Mouse (Mus musculus) E14TG2a.4 (cell line): Measurements from ENCODE around the gene Olfr578.

ENCODE experiments used
- H3K27me3 ChIP-seq: 2 replicates; pipeline ENCODE4 v1.6.1; 2014; ENCODE audit warnings: low read length, control low read depth; ENCODE audit not compliant: insufficient read depth
- H3K36me3 ChIP-seq: 2 replicates; pipeline ENCODE4 v1.6.1; 2014; ENCODE audit warnings: low read length, control low read depth; ENCODE audit not compliant: insufficient read depth
- H3K4me1 ChIP-seq: replicated peaks from 2 replicates; pipeline ENCODE4 v1.6.1; 2014; ENCODE audit warnings: low read depth, low read length, control low read depth
- H3K4me3 ChIP-seq: replicated peaks from 2 replicates; pipeline ENCODE4 v1.5.1; 2014; ENCODE audit warnings: mild to moderate bottlenecking, low read length
- H3K9me3 ChIP-seq: 2 replicates; pipeline ENCODE4 v1.6.1; 2014; ENCODE audit warnings: low read length, control low read depth
- CTCF ChIP-seq: conservative IDR thresholded peaks from 2 replicates; pipeline ENCODE4 v1.5.1; 2014; ENCODE audit warnings: low read length
- NANOG ChIP-seq: IDR thresholded peaks from 2 replicates; pipeline ENCODE4 v1.6.1; 2014; ENCODE audit warnings: borderline replicate concordance, low read length, mixed read lengths
- POU5F1 ChIP-seq: IDR thresholded peaks from 2 replicates; pipeline ENCODE4 v1.6.1; 2014; ENCODE audit warnings: low read length, borderline replicate concordance

Olfr578 gene

DNA sequence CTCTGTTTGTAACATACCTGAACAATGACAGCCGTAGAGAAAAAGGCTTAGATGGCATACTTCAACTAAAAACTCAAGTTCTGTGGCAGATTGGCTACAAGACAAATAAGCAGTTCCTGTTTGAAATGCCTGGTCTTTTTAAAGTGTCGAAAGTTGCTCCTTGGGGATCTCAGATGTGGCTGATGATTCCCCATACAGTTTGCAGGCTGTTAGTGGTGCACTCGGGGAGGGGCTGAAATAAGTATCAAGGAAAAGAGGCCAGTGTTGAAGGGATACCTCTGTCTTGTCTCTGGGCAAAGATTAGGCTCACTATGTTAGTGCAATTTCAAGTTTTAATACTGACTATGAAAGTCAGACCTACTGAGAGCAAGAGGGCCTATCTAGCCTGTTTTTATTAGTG, at the start of gene Olfr578:
Gene Olfr578, minus strand, starts transcription at position 101 of the 400 bp plus-strand sequence.
- no peaks in the 10 kb centered on the region for H3K4me1 ChIP-seq
- TF ChIP-seq NANOG = no peak
- no peak for TF ChIP-seq POU5F1
- no peak for TF ChIP-seq CTCF
- no peaks in the 10 kb centered on the region for H3K36me3 ChIP-seq
- H3K9me3 ChIP-seq = no peaks in the 10 kb centered on the region
- H3K4me3 ChIP-seq = no peak within 1 kb of the TSS
- no peaks in the 10 kb centered on the region for H3K27me3 ChIP-seq

DNA sequence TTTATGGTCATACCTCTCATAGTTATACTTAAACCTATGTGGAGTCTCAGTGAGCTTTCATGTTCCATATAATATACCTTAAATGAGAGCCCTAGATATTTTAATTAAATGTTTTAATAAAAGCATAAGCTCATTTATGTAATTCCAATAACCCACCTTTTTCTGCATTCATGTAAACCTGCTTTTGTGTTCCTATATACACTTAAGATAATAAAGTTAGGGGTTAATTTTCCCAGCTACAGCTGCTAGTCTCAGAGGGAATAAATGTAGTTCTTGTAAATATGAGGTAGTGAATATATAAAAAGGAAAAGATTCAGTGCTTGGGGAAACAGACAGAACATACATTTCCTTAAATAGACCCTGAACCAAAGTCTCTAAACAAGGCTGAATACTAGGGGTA, 48.6 kb upstream of the Olfr578 start, which contains the start of gene Olfr582:
Gene Olfr582, plus strand, starts transcription at position 301 of the 400 bp plus-strand sequence.
- Histone ChIP-seq H3K9me3 (no peaks in the 10 kb centered on the region), H3K27me3 (no peaks in the 10 kb centered on the region), H3K36me3 (no peaks in the 10 kb centered on the region), H3K4me3 (no peak within 1 kb of the TSS), H3K4me1 (no peaks in the 10 kb centered on the region)
- TF ChIP-seq NANOG = no peak
- TF ChIP-seq POU5F1 = no peak
- no peak for TF ChIP-seq CTCF

GRCm38 (mm10) chr7:102975843-102976242, 13.3 kb downstream of the Olfr578 start, which contains the start of gene Olfr577:
TSS of gene Olfr577 (minus strand) at chr7:102975943.
- no peaks in the 10 kb centered on the region for H3K9me3 ChIP-seq
- no peak within 1 kb of the TSS for H3K4me3 ChIP-seq
- H3K27me3 ChIP-seq = no peaks in the 10 kb centered on the region
- no peaks in the 10 kb centered on the region for H3K36me3 ChIP-seq
- H3K4me1 ChIP-seq = no peaks in the 10 kb centered on the region
- TF ChIP-seq NANOG (no peak), CTCF (no peak), POU5F1 (no peak)

- no peaks in the 10 kb centered on the region for H3K4me1 ChIP-seq
- no peaks in the 10 kb centered on the region for H3K36me3 ChIP-seq
- H3K4me3 ChIP-seq = no peak overlapping the region
- no peak for TF ChIP-seq POU5F1
- no peak for TF ChIP-seq CTCF
- TF ChIP-seq NANOG = no peak
- no peaks in the 10 kb centered on the region for H3K9me3 ChIP-seq
- no peaks in the 10 kb centered on the region for H3K27me3 ChIP-seq
Measured at GRCm38 (mm10) chr7:102974399-102974798, 14.7 kb downstream of the Olfr578 start.

- Histone ChIP-seq H3K27me3 (no peaks in the 10 kb centered on the region), H3K9me3 (no peaks in the 10 kb centered on the region), H3K4me3 (no peak within 1 kb of the TSS), H3K36me3 (no peaks in the 10 kb centered on the region), H3K4me1 (no peaks in the 10 kb centered on the region)
- TF ChIP-seq CTCF = no peak
Measured at GRCm38 (mm10) chr7:102962360-102962759, 26.8 kb downstream of the Olfr578 start, which contains the start of gene Olfr576. TSS of gene Olfr576 (plus strand) at chr7:102962660.

DNA sequence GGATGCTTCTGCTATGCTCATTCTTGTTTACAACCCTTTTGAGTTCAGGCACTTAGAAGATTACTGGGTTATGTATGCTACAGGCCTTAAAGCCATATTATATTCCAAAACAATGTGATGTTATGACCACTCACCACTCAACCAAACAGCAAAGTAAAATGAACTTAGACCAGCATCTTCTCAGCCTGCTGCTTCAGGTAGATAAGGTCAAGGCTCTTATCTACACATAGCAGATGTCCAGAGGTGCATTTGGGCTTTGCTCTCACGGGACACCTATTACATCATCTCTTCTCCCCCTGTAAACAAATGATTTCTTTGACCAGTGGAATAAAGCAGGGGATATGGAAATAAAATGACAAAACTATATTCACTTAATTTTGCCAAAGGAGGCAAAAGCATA, 30.5 kb downstream of the Olfr578 start, which contains the start of gene Olfr575:
Gene Olfr575, minus strand, starts transcription at position 183 of the 400 bp plus-strand sequence.
- TF ChIP-seq NANOG (no peak), CTCF (no peak), POU5F1 (no peak)
- Histone ChIP-seq H3K27me3 (no peaks in the 10 kb centered on the region), H3K4me1 (no peaks in the 10 kb centered on the region), H3K36me3 (no peaks in the 10 kb centered on the region), H3K9me3 (no peaks in the 10 kb centered on the region), H3K4me3 (no peak within 1 kb of the TSS)

- Histone ChIP-seq H3K9me3 (no peaks in the 10 kb centered on the region), H3K4me1 (no peaks in the 10 kb centered on the region), H3K36me3 (no peaks in the 10 kb centered on the region), H3K27me3 (no peaks in the 10 kb centered on the region), H3K4me3 (no peak overlapping the region)
- TF ChIP-seq NANOG (no peak), CTCF (no peak), POU5F1 (no peak)
Measured at GRCm38 (mm10) chr7:102958137-102958536, 31.0 kb downstream of the Olfr578 start.

DNA sequence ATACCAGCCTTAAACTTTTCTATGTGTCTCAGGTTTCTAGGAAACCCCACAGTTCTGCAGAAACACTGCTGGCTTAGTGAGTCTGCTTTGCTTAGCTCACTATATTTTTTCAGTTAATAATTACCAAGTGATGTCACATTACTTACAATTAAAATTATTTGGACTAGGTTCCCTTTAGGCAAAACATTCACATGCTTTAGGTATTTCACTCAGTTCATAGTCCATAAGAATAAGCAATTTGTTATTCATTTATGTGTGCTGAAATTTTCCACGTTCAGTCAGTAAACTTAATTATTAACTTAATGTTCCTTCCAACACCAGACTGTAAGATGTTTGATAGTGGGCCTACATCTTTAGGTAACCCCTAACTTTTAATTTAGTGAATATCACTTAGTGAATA, 38.4 kb downstream of the Olfr578 start:
- H3K27me3 ChIP-seq = no peaks in the 10 kb centered on the region
- H3K9me3 ChIP-seq = no peaks in the 10 kb centered on the region
- no peak overlapping the region for H3K4me3 ChIP-seq
- TF ChIP-seq CTCF (no peak), POU5F1 (no peak), NANOG (no peak)
- no peaks in the 10 kb centered on the region for H3K4me1 ChIP-seq
- no peaks in the 10 kb centered on the region for H3K36me3 ChIP-seq

- no peaks in the 10 kb centered on the region for H3K9me3 ChIP-seq
- no peaks in the 10 kb centered on the region for H3K36me3 ChIP-seq
- no peaks in the 10 kb centered on the region for H3K27me3 ChIP-seq
- TF ChIP-seq POU5F1 = no peak
- no peaks in the 10 kb centered on the region for H3K4me1 ChIP-seq
- no peak within 1 kb of the TSS for H3K4me3 ChIP-seq
Measured at GRCm38 (mm10) chr7:102948167-102948566, 41.0 kb downstream of the Olfr578 start, which contains the start of gene Olfr574. TSS of gene Olfr574 (plus strand) at chr7:102948467.

GRCm38 (mm10) chr7:102943417-102943816, 45.7 kb downstream of the Olfr578 start:
- no peaks in the 10 kb centered on the region for H3K27me3 ChIP-seq
- no peak for TF ChIP-seq CTCF
- TF ChIP-seq POU5F1 = no peak
- TF ChIP-seq NANOG = no peak
- no peaks in the 10 kb centered on the region for H3K36me3 ChIP-seq
- no peaks in the 10 kb centered on the region for H3K9me3 ChIP-seq
- no peak overlapping the region for H3K4me3 ChIP-seq
- H3K4me1 ChIP-seq = no peaks in the 10 kb centered on the region
